Mouse (Mus musculus) CH12.LX (cell line): Measurements from ENCODE around the gene Pus10. TPM values are rescaled to one million over a fixed set of nuclear protein-coding genes. Genes with fewer than 3 reads are reported as not detected.

Source experiments
- DNase-seq: peaks from one replicate; pipeline ENCODE4 v3.0.0-alpha.2; 2013; ENCODE audit errors: extremely low read depth
- H3K27ac ChIP-seq: 2 replicates; pipeline ENCODE4 v1.5.1; 2012; ENCODE audit warnings: low read depth, mild to moderate bottlenecking, control low read depth, moderate library complexity; ENCODE audit not compliant: insufficient read depth
- H3K27me3 ChIP-seq: replicated peaks from 2 replicates; pipeline ENCODE3; 2012; ENCODE audit warnings: inconsistent platforms
- H3K36me3 ChIP-seq, 2 experiments: replicated peaks in 1 of 2; 2 replicates each; pipeline versions ENCODE3 to v1.6.1; 2012; ENCODE audit warnings: inconsistent platforms in 1 of 2, low read length in 1 of 2, mild to moderate bottlenecking in 1 of 2, mixed read lengths in 1 of 2, moderate library complexity in 1 of 2; ENCODE audit not compliant: control insufficient read depth in 1 of 2, insufficient read depth in 1 of 2
- H3K4me1 ChIP-seq, 2 experiments: 2 replicates each; pipeline ENCODE4 v1.6.1; 2012; ENCODE audit warnings: inconsistent platforms in 1 of 2, moderate library complexity in 1 of 2; ENCODE audit not compliant: insufficient read depth in 2 of 2, control insufficient read depth in 1 of 2
- H3K4me2 ChIP-seq: 2 replicates; pipeline ENCODE4 v1.6.1; 2012; ENCODE audit warnings: low read depth, mild to moderate bottlenecking, control low read depth; ENCODE audit not compliant: poor library complexity, insufficient read depth, severe bottlenecking
- H3K4me3 ChIP-seq, 3 experiments: fragments of 150-350 bp in 1 of 3; sonication (generic) in 1 of 3; replicated peaks in 1 of 3; 2 replicates each; pipeline versions ENCODE3 to v1.5.1; 2011 to 2012; ENCODE audit warnings: low read depth in 2 of 3, low read length in 2 of 3, mild to moderate bottlenecking in 2 of 3, moderate library complexity in 2 of 3, control low read depth in 1 of 3, improper control_type of control experiment in 1 of 3, inconsistent platforms in 1 of 3, mixed read lengths in 1 of 3; ENCODE audit not compliant: poor library complexity in 1 of 3
- H3K79me2 ChIP-seq: replicated peaks from 2 replicates; pipeline ENCODE4 v1.6.1; 2012; ENCODE audit warnings: mild to moderate bottlenecking, moderate library complexity; ENCODE audit not compliant: control insufficient read depth, poor library complexity, insufficient read depth, severe bottlenecking; ENCODE audit errors: extremely low read depth
- H3K9ac ChIP-seq: 2 replicates; pipeline ENCODE4 v1.6.1; 2012; ENCODE audit warnings: low read depth, mild to moderate bottlenecking, control low read depth, moderate library complexity; ENCODE audit not compliant: insufficient read depth
- H3K9me3 ChIP-seq: replicated peaks from 2 replicates; pipeline ENCODE3; 2012; ENCODE audit warnings: low read length, inconsistent platforms, mixed read lengths
- CHD1 ChIP-seq: IDR thresholded peaks from 2 replicates; pipeline ENCODE4 v1.6.1; 2012; ENCODE audit warnings: low read depth, low read length, improper control_type of control experiment, inconsistent platforms
- CHD2 ChIP-seq: IDR thresholded peaks from 2 replicates; pipeline ENCODE4 v1.6.1; 2011; ENCODE audit warnings: low read length, improper control_type of control experiment
- CTCF ChIP-seq, 2 experiments: IDR thresholded peaks in 1 of 2; conservative IDR thresholded peaks in 1 of 2; 2 replicates each; pipeline ENCODE4 v1.5.1; 2011 to 2012; ENCODE audit warnings: low read depth in 2 of 2, low read length in 2 of 2, improper control_type of control experiment in 1 of 2, inconsistent platforms in 1 of 2, mild to moderate bottlenecking in 1 of 2, moderate library complexity in 1 of 2
- ELF1 ChIP-seq: IDR thresholded peaks from 2 replicates; pipeline ENCODE4 v1.6.1; 2014; ENCODE audit warnings: low read depth, mild to moderate bottlenecking, inconsistent platforms, low read length, improper control_type of control experiment
- EP300 ChIP-seq: IDR thresholded peaks from 2 replicates; pipeline ENCODE4 v1.6.1; 2011; ENCODE audit warnings: low read length, improper control_type of control experiment
- GABPA ChIP-seq: IDR thresholded peaks from 2 replicates; pipeline ENCODE4 v1.6.1; 2012; ENCODE audit warnings: low read depth, low read length, improper control_type of control experiment, inconsistent platforms; ENCODE audit not compliant: insufficient replicate concordance
- IRF4 ChIP-seq: IDR thresholded peaks from 2 replicates; pipeline ENCODE4 v1.6.1; 2014; ENCODE audit warnings: low read depth, mild to moderate bottlenecking, inconsistent platforms, low read length, improper control_type of control experiment
- KAT2A ChIP-seq: IDR thresholded peaks from 2 replicates; pipeline ENCODE4 v1.6.1; 2012; ENCODE audit warnings: low read length, improper control_type of control experiment, inconsistent platforms; ENCODE audit not compliant: insufficient replicate concordance
- MAFK ChIP-seq: IDR thresholded peaks from 2 replicates; pipeline ENCODE4 v1.6.1; 2011; ENCODE audit warnings: low read length, improper control_type of control experiment; ENCODE audit not compliant: insufficient replicate concordance
- MAX ChIP-seq: IDR thresholded peaks from 2 replicates; pipeline ENCODE4 v1.6.1; 2011; ENCODE audit warnings: low read length, improper control_type of control experiment
- NELFE ChIP-seq: IDR thresholded peaks from 2 replicates; pipeline ENCODE4 v1.6.1; 2011; ENCODE audit warnings: low read depth, low read length, improper control_type of control experiment
- POLR2A ChIP-seq: IDR thresholded peaks from 2 replicates; pipeline ENCODE4 v1.6.1; 2011; ENCODE audit warnings: low read depth, mild to moderate bottlenecking, improper control_type of control experiment, low read length
- RCOR1 ChIP-seq: conservative IDR thresholded peaks from 2 replicates; pipeline ENCODE4 v1.6.1; 2012; ENCODE audit warnings: low read depth, mild to moderate bottlenecking, inconsistent platforms, low read length, improper control_type of control experiment
- SMC3 ChIP-seq: IDR thresholded peaks from 2 replicates; pipeline ENCODE4 v1.6.1; 2011; ENCODE audit warnings: low read depth, low read length, improper control_type of control experiment
- TCF12 ChIP-seq: IDR thresholded peaks from 2 replicates; pipeline ENCODE4 v1.6.1; 2014; ENCODE audit warnings: low read depth, mild to moderate bottlenecking, inconsistent platforms, low read length, improper control_type of control experiment
- UBTF ChIP-seq: IDR thresholded peaks from 2 replicates; pipeline ENCODE4 v1.6.1; 2012; ENCODE audit warnings: low read depth, mild to moderate bottlenecking, inconsistent platforms, low read length, improper control_type of control experiment, moderate library complexity
- USF2 ChIP-seq: conservative IDR thresholded peaks from 2 replicates; pipeline ENCODE4 v1.6.1; 2011; ENCODE audit warnings: low read depth, low read length, improper control_type of control experiment
- ZC3H11A ChIP-seq: IDR thresholded peaks from 2 replicates; pipeline ENCODE4 v1.6.1; 2012; ENCODE audit warnings: low read depth, mild to moderate bottlenecking, inconsistent platforms, low read length, improper control_type of control experiment
- ZMIZ1 ChIP-seq: IDR thresholded peaks from 2 replicates; pipeline ENCODE4 v1.6.1; 2012; ENCODE audit warnings: low read depth, mild to moderate bottlenecking, inconsistent platforms, low read length, improper control_type of control experiment
- dilution Hi-C: fragments of 300-500 bp; cut with MboI; formaldehyde crosslinking; loops from 2 replicates; pipeline ENCODE4 v1.14.3; 2020; ENCODE audit warnings: low sequenced_read_pairs; ENCODE audit not compliant: extremely low pct_unique_long_range_greater_than_20kb, extremely low pct_ligation_motif_present
- in situ Hi-C: fragments of 300-500 bp; cut with MboI; formaldehyde crosslinking; loops from 3 replicates; pipeline ENCODE4 v1.14.3; 2019; ENCODE audit warnings: low sequenced_read_pairs, low pct_ligation_motif_present, low pct_unique_long_range_greater_than_20kb, mixed read lengths
- polyA plus RNA-seq: library from polyadenylated mRNA; unstranded; fragments of >175 nt; gene quantifications from 2 replicates; pipeline ENCODE4 v1.2.1, GENCODE M21; 2012; ENCODE audit warnings: low read depth; ENCODE audit not compliant: insufficient read length
- total RNA-seq, 2 experiments: library from RNA; depleted of rRNA; stranded (reverse); fragments of 300-350 nt in 1 of 2; fragments of >200 nt in 1 of 2; gene quantifications; 2 replicates each; pipeline ENCODE4 v1.2.3; 2012 to 2014

The Pus10 gene
- total and polyA plus RNA-seq, 3 experiments = 57.6 to 113 (median 92.3) TPM

DNA sequence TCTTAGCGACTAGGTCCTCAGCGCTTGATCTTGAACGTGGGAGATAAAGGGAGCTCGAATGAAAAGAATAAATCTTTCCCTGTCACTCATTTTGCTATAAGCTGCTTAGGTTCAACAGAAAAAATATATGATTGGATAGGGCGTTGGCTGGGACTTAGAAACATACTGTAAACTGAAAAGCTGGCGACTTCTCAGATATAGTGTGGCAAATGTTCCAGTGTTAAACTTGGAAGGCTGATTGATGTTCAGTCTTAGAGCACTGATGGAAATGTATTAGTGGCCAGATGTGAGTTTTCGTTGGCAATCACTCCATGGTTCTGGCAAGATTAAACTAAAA lies 31.6 kb upstream of the Pus10 start:
- peaks cover 0 to 5% of the 10 kb centered on the region in 2 experiments; a peak in 2 of 4 replicates for H3K4me1 ChIP-seq
- H3K36me3 ChIP-seq = peaks cover 0 to 11% of the 10 kb centered on the region in 2 experiments
- H3K4me2 ChIP-seq = peak overlapping the region; percentile 52; the same call in 1 of the 2 replicates
- 0 out of 2 replicates have a peak, but pooled peaks have one; percentile 13 for TF ChIP-seq RCOR1
- no peak for TF ChIP-seq MAX
- dilution Hi-C loops (no loop called here), in situ Hi-C loops (no loop called here)
- no peak for DNase-seq
- H3K9me3 ChIP-seq = no peaks in the 10 kb centered on the region
- H3K27ac ChIP-seq = no peak overlapping the region
- peak overlapping the region; percentile 20 to 91 (median 37) for H3K4me3 ChIP-seq
- no peaks in the 10 kb centered on the region for H3K27me3 ChIP-seq
- H3K9ac ChIP-seq = peak overlapping the region; percentile 45
- no peaks in the 10 kb centered on the region for H3K79me2 ChIP-seq

DNA sequence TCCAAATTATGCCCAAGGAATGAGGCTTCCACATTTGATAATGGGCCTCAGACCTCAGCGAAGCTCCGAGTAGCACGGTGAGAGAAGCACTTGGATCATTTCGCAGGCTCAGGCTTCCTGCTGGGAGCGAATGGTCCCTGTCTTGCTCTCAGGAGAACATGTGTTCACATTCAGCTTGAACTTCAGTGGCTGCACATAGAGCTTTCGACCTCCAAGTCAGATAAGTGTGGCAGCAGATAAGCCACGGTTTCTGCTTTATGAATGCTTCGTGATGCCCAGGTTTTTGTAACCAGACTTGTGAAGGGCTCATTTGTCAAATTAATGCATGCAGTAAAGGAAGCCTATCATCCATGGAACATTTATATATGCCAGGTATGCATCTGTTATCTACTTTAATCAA lies 30.9 kb upstream of the Pus10 start:
- Histone ChIP-seq H3K4me2 (no peak overlapping the region), H3K27ac (no peak overlapping the region), H3K36me3 (peaks cover 0 to 17% of the 10 kb centered on the region in 2 experiments), H3K27me3 (no peaks in the 10 kb centered on the region), H3K4me1 (peaks cover 0 to 5% of the 10 kb centered on the region in 2 experiments; a peak in 2 of 4 replicates), H3K79me2 (no peaks in the 10 kb centered on the region), H3K9ac (no peak overlapping the region), H3K9me3 (no peaks in the 10 kb centered on the region), H3K4me3 (no peak overlapping the region)
- TF ChIP-seq ELF1 (no peak), KAT2A (no peak), GABPA (no peak), POLR2A (no peak), NELFE (no peak), IRF4 (no peak), TCF12 (no peak), CHD2 (no peak), CHD1 (no peak), MAX (no peak), SMC3 (no peak), UBTF (no peak), ZC3H11A (no peak), CTCF (conservative IDR thresholded peaks at IDR 0.05 in 1 of 2, IDR thresholded peaks at IDR 0.05 in 1 of 2; ENCODE audit: low read depth in 2 of 2, low read length in 2 of 2) (no peak), ZMIZ1 (no peak), USF2 (no peak)
- no peak for DNase-seq
- in situ Hi-C loops (no loop called here), dilution Hi-C loops (no loop called here)

DNA sequence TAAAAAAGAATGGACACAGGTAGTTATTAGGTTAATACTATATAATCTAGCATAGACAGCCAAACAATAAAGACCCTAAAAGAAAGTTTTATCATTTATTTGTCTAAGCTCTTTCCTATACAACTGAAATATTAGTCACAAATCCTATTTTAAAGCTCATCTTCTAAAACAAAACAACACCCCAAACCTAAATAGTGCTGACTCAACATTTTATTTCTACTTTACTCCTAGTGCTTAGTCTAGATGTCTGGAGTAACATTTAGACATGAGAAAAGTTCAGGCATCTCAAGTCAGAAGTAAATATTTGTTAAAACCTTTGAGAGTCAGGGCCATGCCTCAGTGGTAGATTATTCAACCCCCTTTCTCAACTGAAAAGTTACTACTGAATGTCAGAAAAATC lies 18.0 kb upstream of the Pus10 start:
- no peak overlapping the region for H3K4me3 ChIP-seq
- no peaks in the 10 kb centered on the region for H3K9me3 ChIP-seq
- H3K36me3 ChIP-seq = peaks cover 19 to 35% of the 10 kb centered on the region in 2 experiments
- TF ChIP-seq MAFK (peak; percentile 98), EP300 (no peak), ZMIZ1 (no peak)
- DNase-seq = no peak
- H3K4me2 ChIP-seq = no peak overlapping the region
- in situ Hi-C loops (no loop called here), dilution Hi-C loops (no loop called here)
- H3K4me1 ChIP-seq = no peaks in the 10 kb centered on the region
- H3K27me3 ChIP-seq = no peaks in the 10 kb centered on the region
- H3K9ac ChIP-seq = no peak overlapping the region
- H3K27ac ChIP-seq = no peak overlapping the region
- H3K79me2 ChIP-seq = no peaks in the 10 kb centered on the region
